Mouse (Mus musculus) ES-E14 (cell line): ENCODE data around the gene Nav3. TPM values are rescaled to one million over a fixed set of nuclear protein-coding genes. Genes with fewer than 3 reads are reported as not detected.

ENCODE experiments used
- DNase-seq: peaks from one replicate; pipeline ENCODE4 v3.0.0-alpha.2; 2013; ENCODE audit warnings: low read depth, low spot score
- H3K27ac ChIP-seq: 2 replicates; pipeline ENCODE4 v1.5.1; 2012; ENCODE audit warnings: low read depth, mild to moderate bottlenecking, low read length, moderate library complexity, mixed read lengths; ENCODE audit not compliant: poor library complexity, insufficient read depth, severe bottlenecking
- H3K36me3 ChIP-seq: 2 replicates; pipeline ENCODE4 v1.6.1; 2012; ENCODE audit warnings: mild to moderate bottlenecking, low read length, moderate library complexity, mixed read lengths; ENCODE audit not compliant: control insufficient read depth, poor library complexity, insufficient read depth, severe bottlenecking
- H3K4me1 ChIP-seq, 2 experiments: fragments of 150-350 bp in 1 of 2; sonication (generic) in 1 of 2; 2 replicates each; pipeline ENCODE4 v1.6.1; 2012; ENCODE audit warnings: low read length in 2 of 2, mild to moderate bottlenecking in 1 of 2, mixed read lengths in 1 of 2; ENCODE audit not compliant: control insufficient read depth in 2 of 2, insufficient read depth in 2 of 2, poor library complexity in 1 of 2
- H3K4me3 ChIP-seq, 2 experiments: fragments of 150-350 bp in 1 of 2; sonication (generic) in 1 of 2; 2 replicates each; pipeline ENCODE4 v1.5.1; 2012; ENCODE audit warnings: low read length in 2 of 2, low read depth in 1 of 2, mild to moderate bottlenecking in 1 of 2, mixed read lengths in 1 of 2; ENCODE audit not compliant: insufficient read depth in 1 of 2, poor library complexity in 1 of 2, severe bottlenecking in 1 of 2
- H3K9ac ChIP-seq: 2 replicates; pipeline ENCODE4 v1.6.1; 2012; ENCODE audit warnings: low read depth, mild to moderate bottlenecking, low read length, mixed read lengths; ENCODE audit not compliant: poor library complexity, insufficient read depth, severe bottlenecking
- H3K9me3 ChIP-seq: fragments of 150-350 bp; sonication (generic); 2 replicates; pipeline ENCODE4 v1.6.1; 2012; ENCODE audit warnings: low read depth, mild to moderate bottlenecking, low read length; ENCODE audit not compliant: control insufficient read depth, insufficient read depth
- CHD2 ChIP-seq: IDR thresholded peaks from 2 replicates; pipeline ENCODE4 v1.6.1; 2014; ENCODE audit warnings: mild to moderate bottlenecking, low read depth, low read length, inconsistent platforms
- HCFC1 ChIP-seq: IDR thresholded peaks from 2 replicates; pipeline ENCODE4 v1.6.1; 2012; ENCODE audit warnings: low read length, inconsistent platforms, borderline replicate concordance; ENCODE audit not compliant: insufficient read depth
- MAFK ChIP-seq: IDR thresholded peaks from 2 replicates; pipeline ENCODE4 v1.6.1; 2014; ENCODE audit warnings: mild to moderate bottlenecking, low read depth, low read length, inconsistent platforms; ENCODE audit not compliant: insufficient read depth
- ZC3H11A ChIP-seq: IDR thresholded peaks from 2 replicates; pipeline ENCODE4 v1.6.1; 2012; ENCODE audit warnings: low read depth, mild to moderate bottlenecking, inconsistent platforms, low read length, borderline replicate concordance
- ZNF384 ChIP-seq: IDR thresholded peaks from 2 replicates; pipeline ENCODE4 v1.6.1; 2012; ENCODE audit warnings: low read depth, low read length, inconsistent platforms
- in situ Hi-C, 2 experiments: fragments of 600-800 bp; cut with MboI; formaldehyde crosslinking; loops; one replicate each; pipeline ENCODE4 v1.15.1; 2025; ENCODE audit warnings: low sequenced_read_pairs in 2 of 2, inconsistent platforms in 1 of 2; ENCODE audit not compliant: unreplicated experiment in 2 of 2
- total RNA-seq: library from RNA; depleted of rRNA; stranded (reverse); fragments of 300-350 nt; gene quantifications from 2 replicates; pipeline ENCODE4 v1.2.3, GENCODE M21; 2012

The Nav3 gene
- total RNA-seq, 1 experiment, result 1.4 TPM

DNA sequence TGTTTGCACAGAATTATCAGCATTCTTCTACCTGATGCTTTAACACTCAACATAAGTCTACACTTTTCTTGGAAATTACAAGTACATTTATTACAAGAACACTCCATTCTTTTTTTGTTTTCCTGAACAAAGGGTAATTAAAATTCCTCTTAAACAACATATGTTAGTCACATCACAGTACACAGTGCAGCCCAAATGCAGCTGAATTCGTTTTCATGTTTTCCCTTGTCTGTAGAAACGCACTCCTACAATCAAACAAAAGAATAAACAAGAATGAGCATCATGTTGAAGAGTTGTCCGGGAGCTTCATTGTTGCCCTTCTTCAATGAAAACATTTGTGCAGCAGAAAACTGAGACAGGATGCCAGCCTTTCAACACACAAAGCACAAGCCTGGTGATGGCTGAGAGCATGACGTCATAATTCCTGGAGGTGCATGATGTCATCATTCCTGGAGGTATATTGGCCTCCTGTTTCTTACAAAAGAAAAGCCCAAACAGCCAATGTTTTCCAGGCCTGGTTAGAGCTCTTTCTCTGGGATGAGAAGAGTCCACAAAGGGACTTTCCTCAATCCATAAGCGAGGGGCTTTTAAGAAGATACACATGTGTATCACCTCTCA lies 367.5 kb downstream of the Nav3 start:
- in situ Hi-C loops, result loop anchor here (10.0 to 25.0 kb wide), 2 partner anchors 164 to 176 kb away; no protein-coding TSS in a partner anchor
- Histone ChIP-seq H3K36me3 (no peaks in the 10 kb centered on the region), H3K4me1 (no peaks in the 10 kb centered on the region), H3K27ac (no peak overlapping the region), H3K9ac (no peak overlapping the region), H3K4me3 (no peak overlapping the region), H3K9me3 (no peaks in the 10 kb centered on the region)
- no peak for TF ChIP-seq HCFC1
- no peak for TF ChIP-seq CHD2
- DNase-seq, result no peak

GRCm38 (mm10) chr10:110085903-110086302 lies 370.1 kb downstream of the Nav3 start:
- H3K9me3 ChIP-seq, result no peaks in the 10 kb centered on the region
- H3K4me3 ChIP-seq, result no peak overlapping the region
- in situ Hi-C loops, result loop anchor here (10.0 to 25.0 kb wide), 2 partner anchors 161 to 174 kb away; no protein-coding TSS in a partner anchor
- H3K4me1 ChIP-seq, result no peaks in the 10 kb centered on the region
- DNase-seq, result no peak
- H3K9ac ChIP-seq, result no peak overlapping the region
- TF ChIP-seq MAFK (no peak), CHD2 (no peak), ZNF384 (no peak), ZC3H11A (no peak), HCFC1 (no peak)
- H3K36me3 ChIP-seq, result no peaks in the 10 kb centered on the region
- no peak overlapping the region for H3K27ac ChIP-seq

DNA sequence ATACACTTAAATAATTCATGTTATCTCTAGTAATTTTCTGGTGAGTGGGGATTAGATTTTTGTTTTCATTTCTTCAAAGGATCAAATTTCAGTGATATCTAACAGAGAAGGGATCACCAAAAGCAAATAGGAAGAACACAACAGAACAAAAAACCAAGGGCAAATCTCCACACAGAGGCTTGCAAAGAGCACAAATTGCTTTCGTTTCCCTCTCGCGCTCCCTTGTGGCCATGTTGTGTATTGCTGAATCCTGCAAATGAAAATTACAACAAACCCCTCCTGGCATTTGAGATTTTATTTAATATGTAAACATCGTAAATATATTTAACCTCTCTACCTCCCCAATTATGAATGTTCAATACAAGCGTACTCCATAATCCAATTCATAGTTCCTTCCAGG lies 370.8 kb downstream of the Nav3 start:
- in situ Hi-C loops, result loop anchor here (10.0 to 25.0 kb wide), 2 partner anchors 160 to 173 kb away; no protein-coding TSS in a partner anchor
- Histone ChIP-seq H3K4me3 (no peak overlapping the region), H3K27ac (no peak overlapping the region), H3K9me3 (no peaks in the 10 kb centered on the region), H3K9ac (no peak overlapping the region), H3K36me3 (no peaks in the 10 kb centered on the region), H3K4me1 (no peaks in the 10 kb centered on the region)
- TF ChIP-seq MAFK (no peak), CHD2 (no peak), ZC3H11A (peak; percentile 77), HCFC1 (no peak), ZNF384 (no peak)
- peak; percentile 43 for DNase-seq

- H3K9me3 ChIP-seq, result no peaks in the 10 kb centered on the region
- in situ Hi-C loops, result loop anchor here in 1 of 2 experiments (25.0 kb wide), 1 partner anchor 164 kb away; no protein-coding TSS in a partner anchor
- no peak overlapping the region for H3K9ac ChIP-seq
- DNase-seq, result no peak
- no peak overlapping the region for H3K4me3 ChIP-seq
- no peak for TF ChIP-seq ZNF384
- no peak for TF ChIP-seq MAFK
- no peak for TF ChIP-seq CHD2
- no peak for TF ChIP-seq HCFC1
- TF ChIP-seq ZC3H11A, result no peak
- H3K27ac ChIP-seq, result no peak overlapping the region
- no peaks in the 10 kb centered on the region for H3K4me1 ChIP-seq
- H3K36me3 ChIP-seq, result no peaks in the 10 kb centered on the region
Measured at GRCm38 (mm10) chr10:110076575-110076974, 379.4 kb downstream of the Nav3 start.

GRCm38 (mm10) chr10:110072355-110072754 lies 383.6 kb downstream of the Nav3 start:
- no peak for DNase-seq
- H3K27ac ChIP-seq, result no peak overlapping the region
- TF ChIP-seq ZC3H11A (no peak), CHD2 (no peak), HCFC1 (no peak), MAFK (no peak), ZNF384 (no peak)
- in situ Hi-C loops, result no loop called here
- no peak overlapping the region for H3K9ac ChIP-seq
- no peaks in the 10 kb centered on the region for H3K4me1 ChIP-seq
- H3K4me3 ChIP-seq, result no peak overlapping the region
- no peaks in the 10 kb centered on the region for H3K36me3 ChIP-seq
- H3K9me3 ChIP-seq, result no peaks in the 10 kb centered on the region
